Mouse (Mus musculus): ENCODE results near the gene Aebp2. TPM values are rescaled to one million over a fixed set of nuclear protein-coding genes. Genes with fewer than 3 reads are reported as not detected.
A peak's percentile ranks its signal among the peaks of the same experiment; 100 is the strongest.

Gene Aebp2
- total RNA-seq, 2 experiments from 2014 or later = 31.8 to 36.4 TPM

DNA sequence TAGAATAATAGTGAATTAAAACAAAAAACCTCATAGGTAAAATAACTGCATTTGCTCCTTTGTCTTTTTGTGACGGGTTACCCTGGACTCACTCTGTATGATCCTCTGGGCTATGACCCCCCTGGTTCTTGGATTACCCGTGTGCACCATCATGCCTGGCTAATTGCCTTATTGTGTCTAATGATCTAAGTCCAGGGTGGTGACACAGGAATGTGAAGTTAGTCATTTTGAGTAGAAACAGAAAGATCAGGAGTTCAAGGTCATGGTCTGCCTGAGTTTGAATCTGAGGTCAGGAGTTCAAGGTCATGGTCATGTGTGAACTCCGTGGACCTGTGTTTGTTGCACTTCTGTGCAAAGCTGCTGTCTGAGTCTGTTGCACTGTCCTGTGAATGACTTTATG, 16.7 kb upstream of the Aebp2 start:
- no peak for DNase-seq (ENCODE audit: low spot score)

- DNase-seq (ENCODE audit: low spot score) = no peak
Observed at GRCm38 (mm10) chr6:140606534-140606933, 15.9 kb upstream of the Aebp2 start.

DNA sequence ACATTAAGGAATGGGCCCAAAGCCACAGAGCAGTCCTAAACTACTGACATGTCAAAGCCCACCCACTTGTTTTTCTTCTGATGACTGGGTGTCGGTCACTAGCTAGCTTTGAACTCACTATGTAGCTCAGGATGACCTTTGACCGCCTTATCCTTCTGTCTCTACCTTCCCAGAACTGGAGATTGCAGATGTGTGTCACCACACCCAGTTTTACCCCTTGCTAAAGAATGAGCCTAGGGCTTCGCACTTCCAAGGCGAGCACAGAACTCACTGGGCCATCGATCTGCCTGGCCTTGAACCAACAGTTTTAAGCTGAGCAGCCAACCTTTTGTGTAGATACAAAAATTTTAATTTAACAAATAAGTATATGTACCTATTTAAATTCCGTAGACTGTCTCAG, 13.8 kb upstream of the Aebp2 start:
- no peak for DNase-seq (ENCODE audit: low spot score)

DNA sequence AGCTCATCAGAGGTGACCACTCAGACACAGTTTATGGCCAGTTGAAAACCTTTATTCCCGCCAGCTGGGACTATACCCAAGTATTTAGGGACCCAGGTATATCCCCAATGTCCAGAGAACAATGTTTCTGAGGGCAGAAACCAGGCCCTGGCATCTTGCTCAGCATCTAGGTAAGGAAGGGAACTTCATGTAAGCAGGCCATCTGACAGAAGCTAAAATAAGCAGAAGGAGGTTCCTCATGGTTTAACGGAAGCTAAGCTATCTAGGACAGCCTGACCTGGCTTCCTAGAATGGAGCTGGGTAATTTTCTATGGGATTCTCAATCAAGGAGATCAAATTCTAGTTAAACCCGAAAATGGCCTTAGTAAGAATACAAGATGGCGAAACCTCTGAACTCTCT, 12.9 kb upstream of the Aebp2 start:
- no peak for DNase-seq (ENCODE audit: low spot score)

DNA sequence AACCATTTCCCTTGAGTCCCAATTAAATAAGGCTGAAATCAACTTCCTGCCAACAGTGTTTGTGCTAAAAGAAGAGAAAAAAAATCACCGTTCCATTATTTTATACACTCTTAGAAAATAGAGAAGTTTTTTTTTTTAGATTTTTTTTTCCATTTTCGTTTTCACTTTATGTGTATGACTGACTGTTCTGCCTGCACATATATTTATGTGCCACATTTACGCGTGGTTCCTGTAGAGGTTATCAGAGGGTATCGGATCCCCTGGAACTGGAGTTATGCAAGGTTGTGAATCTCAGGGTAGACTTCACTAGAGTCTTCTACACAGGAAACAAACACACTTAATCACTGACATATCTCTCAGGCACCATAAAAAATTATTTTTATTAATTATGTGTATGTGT, 12.3 kb upstream of the Aebp2 start:
- DNase-seq (ENCODE audit: low spot score) = no peak

DNA sequence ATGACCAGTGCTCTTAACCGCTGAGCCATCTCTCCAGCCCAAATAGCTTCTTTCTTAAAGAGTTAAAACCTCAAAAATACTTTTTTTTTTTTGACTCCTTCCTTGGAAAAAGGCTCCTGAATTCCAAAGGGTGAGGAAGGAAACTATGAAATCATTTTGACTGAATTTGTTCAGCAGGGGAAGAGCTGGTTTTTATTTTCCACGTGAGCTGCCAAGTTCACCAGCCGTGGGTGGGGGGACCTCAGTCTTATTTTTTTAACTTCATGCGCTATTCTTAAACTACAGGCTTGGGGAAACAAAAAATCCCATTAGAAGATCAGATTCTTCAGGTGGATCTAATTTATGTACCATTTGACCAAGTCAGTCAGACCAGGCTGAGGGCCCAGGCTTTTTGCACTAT, 11.2 kb upstream of the Aebp2 start:
- DNase-seq (ENCODE audit: low spot score) = no peak

- no peak for DNase-seq (ENCODE audit: low spot score)
Observed at GRCm38 (mm10) chr6:140611893-140612473, 10.5 kb upstream of the Aebp2 start.

- DNase-seq (ENCODE audit: low spot score) = no peak
Observed at GRCm38 (mm10) chr6:140613822-140614221, 8.6 kb upstream of the Aebp2 start.

GRCm38 (mm10) chr6:140614711-140615110, 7.8 kb upstream of the Aebp2 start:
- no peak for DNase-seq (ENCODE audit: low spot score)

DNA sequence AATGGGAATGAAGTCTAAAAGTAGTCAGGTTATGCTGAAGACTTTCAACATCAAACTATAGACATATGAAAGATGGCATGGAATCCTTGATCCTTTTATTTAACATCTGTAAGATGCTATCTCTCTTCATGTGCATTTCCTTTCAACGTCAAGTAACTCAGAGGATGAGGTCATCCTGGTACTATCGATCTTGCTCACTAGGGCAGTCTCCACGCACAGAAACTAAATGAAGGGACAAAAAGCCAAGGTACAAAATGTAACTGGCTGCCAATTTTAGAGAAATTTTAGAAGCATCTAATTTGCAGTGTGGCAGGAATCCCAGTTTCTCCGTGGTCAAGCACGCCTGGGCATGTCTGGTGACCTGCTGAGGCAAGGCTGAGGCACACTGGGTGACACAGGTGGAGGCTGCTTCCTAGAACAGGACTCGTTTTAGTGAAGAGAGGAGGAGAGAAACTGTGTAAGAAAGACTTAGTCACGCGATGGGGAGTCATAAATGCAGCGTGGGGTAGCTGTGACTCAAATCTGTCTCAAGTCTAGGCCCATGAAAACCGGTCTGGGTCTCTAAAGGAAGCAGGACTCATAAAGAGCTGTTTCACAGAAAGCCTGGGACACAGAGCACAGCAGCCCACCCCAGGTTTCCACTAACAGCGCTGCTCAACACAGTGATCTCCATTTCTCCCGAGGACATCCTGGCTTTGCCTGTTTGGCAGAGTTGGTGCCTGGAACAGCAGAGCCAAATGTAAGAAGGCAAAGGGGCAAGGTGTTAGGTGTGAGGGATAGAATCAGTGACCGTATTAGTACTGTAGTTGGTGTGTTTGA, 1.7 kb upstream of the Aebp2 start:
- peak; percentile 18 for DNase-seq (ENCODE audit: low spot score)

- DNase-seq (ENCODE audit: low spot score) = no peak
Observed at GRCm38 (mm10) chr6:140621622-140622021, 841 bp upstream of the Aebp2 start.

DNA sequence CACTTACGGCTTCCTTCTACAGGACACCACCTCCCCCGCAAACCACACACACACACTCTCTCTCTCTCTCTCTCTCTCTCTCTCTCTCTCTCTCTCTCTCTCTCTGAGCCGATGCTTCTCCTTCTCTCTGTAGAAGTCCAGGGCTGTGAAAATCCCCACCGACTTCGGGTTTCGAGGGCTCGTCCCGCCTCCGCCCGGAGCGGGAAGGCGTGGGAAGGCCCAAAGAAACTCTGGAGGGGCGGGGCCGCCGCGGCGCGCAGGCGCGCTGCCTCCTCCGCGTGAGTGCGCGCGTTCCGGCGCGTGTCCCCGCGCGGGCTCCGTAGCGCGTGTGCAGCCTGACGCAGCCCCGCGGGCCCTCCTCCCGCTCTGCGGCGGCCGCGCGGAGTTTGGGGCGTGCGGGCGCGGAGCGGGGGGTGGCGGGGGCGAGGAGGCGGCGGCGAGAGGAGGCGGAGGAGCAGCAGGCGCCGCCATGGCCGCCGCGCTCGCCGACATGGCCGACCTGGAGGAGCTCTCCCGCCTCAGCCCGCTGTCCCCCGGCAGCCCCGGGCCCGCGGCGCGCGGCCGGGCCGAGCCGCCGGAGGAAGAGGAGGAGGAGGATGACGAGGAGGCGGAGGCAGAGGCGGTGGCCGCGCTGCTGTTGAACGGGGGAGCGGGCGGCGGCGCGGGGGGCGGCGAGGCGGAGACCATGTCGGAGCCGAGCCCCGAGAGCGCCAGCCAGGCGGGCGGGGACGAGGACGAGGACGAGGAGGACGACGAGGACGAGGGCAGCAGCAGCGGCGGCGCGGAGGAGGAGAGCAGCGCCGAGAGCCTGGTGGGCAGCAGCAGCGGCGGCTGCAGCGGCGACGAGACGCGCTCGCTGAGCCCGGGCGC, 998 bp downstream of the Aebp2 start:
- DNase-seq (ENCODE audit: low spot score) = peak; percentile 94

DNA sequence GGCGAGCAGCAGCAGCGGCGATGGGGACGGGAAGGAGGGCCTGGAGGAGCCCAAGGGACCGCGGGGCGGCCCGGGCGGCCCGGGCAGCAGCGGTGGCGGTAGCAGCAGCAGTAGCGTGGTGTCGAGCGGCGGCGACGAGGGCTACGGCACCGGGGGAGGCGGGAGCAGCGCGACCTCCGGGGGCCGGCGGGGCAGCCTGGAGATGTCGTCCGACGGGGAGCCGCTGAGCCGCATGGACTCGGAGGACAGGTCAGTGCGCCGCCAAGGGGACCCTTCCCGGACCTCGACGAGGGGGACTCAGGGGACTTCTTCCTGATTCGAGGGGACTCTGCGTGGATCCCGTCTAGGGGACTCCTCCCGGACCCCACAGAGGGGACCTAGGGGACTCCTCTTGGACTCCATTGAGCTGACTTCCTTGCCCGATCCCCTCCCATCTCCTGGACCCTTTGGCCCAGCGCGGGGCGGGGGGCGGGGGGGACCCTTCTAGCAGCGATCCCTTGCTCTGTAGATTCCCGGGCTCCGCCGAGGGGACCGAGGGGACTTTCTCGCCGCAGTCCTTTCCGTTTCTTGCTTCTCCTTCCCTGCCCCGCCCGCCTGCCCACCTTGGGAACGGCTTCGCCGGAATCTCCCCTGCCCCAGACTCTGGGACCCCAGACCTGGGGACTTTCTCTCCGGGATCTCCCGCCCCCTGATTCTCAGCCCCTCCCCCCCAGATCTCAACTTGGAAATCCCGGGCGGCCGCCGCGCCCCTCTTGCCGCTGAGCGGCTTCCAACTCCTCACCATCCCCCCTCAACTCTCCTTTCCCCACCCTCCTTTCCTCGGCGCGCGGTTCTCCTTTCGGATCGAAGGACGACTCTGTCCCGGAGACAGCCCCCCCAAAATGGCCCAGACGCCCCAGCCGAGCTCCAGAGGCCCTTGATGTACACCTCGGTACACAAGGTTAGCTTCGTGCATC, 1.9 kb downstream of the Aebp2 start:
- peak; percentile 28 for DNase-seq (ENCODE audit: low spot score)

DNA sequence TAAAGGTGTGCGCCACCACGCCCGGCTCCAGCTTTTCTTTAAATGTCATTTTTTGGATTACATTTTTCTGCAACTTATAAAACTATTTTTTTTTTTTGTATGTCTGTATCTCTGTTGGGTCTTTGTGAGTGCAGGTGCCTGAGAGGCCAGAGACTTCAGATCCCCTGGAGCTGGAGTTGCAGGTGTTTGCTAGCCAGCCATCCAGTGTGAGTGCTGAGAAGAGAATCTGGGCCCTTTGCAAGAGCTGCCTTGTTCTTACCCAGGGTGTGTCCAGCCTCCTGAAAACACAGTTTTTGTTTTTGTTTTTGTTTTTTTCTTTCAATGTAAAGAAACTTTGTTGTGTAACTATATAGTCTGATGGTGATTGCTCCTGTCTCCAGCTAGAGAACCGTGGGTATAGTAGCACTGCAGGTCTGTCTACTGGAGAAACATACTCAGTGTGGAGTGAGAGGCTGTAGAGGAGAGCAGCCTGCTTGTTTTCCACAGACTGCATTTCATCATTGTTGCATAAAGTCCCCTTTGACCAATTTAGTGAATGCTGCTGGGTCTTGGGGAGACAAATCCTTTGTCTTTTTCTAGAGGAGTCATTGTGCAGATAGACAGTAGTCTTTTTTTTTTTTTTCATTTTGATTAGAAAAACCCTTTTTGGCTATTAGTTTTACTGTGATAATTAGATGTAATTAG, 6.9 kb downstream of the Aebp2 start:
- no peak for DNase-seq (ENCODE audit: low spot score)

GRCm38 (mm10) chr6:140630306-140630705, 7.8 kb downstream of the Aebp2 start:
- DNase-seq (ENCODE audit: low spot score) = no peak

GRCm38 (mm10) chr6:140633616-140634015, 11.2 kb downstream of the Aebp2 start:
- DNase-seq (ENCODE audit: low spot score) = no peak

DNA sequence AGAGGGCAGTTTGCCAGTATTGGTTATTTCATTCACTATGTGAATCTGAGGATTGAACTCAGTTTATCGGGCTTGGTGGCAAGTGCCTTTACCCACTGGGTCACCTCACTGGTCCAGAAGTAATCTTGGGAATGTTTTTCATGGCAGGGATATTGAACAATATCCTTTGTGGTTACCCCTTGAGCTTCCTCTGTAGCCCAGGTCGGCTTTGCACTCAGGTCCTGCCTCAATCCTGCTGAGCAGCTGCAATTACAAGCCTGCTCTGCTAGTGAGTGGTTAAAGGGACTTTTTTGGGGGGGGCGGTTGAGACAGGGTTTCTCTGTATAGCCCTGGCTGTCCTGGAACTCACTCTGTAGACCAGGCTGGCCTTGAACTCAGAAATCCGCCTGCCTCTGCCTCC, 13.8 kb downstream of the Aebp2 start:
- no peak for DNase-seq (ENCODE audit: low spot score)

DNA sequence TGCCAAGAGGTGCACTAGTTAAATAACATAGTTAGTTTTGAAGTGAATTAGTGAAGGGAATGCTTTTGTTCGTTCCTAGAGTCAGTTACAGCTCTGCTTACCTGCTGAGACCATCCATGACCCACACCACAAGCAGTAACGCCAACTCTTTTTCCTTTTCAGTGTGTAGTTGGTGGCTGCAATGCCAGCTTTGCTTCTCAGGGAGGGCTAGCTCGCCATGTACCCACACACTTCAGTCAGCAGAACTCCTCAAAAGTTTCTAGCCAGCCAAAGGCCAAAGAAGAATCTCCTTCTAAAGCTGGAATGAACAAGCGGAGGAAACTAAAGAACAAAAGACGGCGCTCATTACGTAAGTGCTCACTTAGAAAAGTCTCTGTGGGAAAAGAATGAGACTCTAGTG, 19.5 kb downstream of the Aebp2 start:
- no peak for DNase-seq (ENCODE audit: low spot score)

DNA sequence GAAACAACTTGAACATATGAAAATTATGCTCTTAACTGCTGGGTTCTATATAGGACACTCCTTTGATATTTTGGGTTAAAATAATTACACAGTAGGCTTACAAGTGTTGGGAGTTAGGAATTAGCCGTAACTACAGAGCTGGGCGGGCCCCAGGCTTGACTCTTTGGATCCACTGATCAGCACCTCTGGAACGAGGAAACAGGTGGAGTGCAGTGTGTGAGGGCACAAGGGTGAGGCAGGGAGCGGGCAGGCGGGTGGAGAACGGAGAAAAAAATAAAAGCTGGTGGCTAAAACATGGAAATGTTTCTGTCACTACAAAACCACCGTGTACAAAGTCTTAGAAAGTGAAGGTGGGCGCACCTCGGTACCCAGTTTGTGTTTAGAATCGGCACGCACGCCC, 20.2 kb downstream of the Aebp2 start:
- no peak for DNase-seq (ENCODE audit: low spot score)

DNA sequence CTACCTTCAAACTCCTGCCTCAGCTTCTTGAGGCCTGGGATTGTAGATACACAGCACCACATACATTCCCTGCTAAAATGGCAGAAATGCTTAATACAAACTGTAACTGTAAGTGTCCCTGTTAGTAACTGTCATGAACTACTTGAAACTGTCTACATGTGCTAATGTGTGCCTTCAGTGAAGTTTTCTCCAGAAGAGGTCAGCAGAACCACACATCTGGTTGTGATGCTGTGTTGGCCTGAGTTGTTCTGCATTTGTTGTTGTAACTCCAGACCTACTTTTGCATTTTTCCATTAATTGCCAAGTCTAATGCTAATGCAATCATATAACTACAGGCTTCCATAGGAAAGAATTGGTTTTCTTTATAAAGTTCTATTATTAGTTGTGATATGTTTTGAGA, 23.5 kb downstream of the Aebp2 start:
- no peak for DNase-seq (ENCODE audit: low spot score)

GRCm38 (mm10) chr6:140646892-140647291, 24.4 kb downstream of the Aebp2 start:
- DNase-seq (ENCODE audit: low spot score) = no peak
